Mouse (Mus musculus): Measurements from ENCODE around the gene Cisd3. TPM values are rescaled to one million over a fixed set of nuclear protein-coding genes. Genes with fewer than 3 reads are reported as not detected.

Cisd3 gene
- polyA plus RNA-seq, 1 experiment: 112 TPM

DNA sequence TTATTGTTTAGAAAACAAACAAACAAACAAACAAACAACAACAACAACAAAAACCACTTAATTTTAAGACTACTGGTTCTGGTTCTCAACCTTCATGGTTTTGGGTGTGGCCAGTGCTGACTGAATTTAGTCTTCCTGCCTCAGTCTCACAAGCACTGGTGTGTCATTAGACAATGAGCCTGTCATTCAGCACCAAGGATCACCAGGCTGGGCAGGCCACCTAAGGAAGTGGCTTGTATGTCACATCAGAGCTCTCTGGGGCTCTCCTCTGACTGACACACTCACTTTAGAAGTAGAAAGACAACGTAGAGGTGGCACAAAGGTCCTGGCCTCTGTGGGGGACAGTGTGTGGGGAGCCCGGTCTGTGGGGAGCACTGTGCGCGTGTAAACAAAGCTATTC is 33.4 kb downstream of the Cisd3 start:
- H3K36me3 ChIP-seq (ENCODE audit: control insufficient read depth, insufficient read depth): peaks cover 24% of the 10 kb centered on the region
- H3K27me3 ChIP-seq (ENCODE audit: control insufficient read depth, insufficient read depth, insufficient read length): no peaks in the 10 kb centered on the region
- H3K79me2 ChIP-seq (ENCODE audit: control insufficient read depth, insufficient read depth): no peaks in the 10 kb centered on the region
- no peak overlapping the region for H3K4me3 ChIP-seq
- TF ChIP-seq E2F4 (IDR thresholded peaks at IDR 0.05; ENCODE audit: insufficient read depth): no peak
- no peak for TF ChIP-seq MYOG (IDR thresholded peaks at IDR 0.05; ENCODE audit: control insufficient read depth in 1 of 3, insufficient read depth in 1 of 3, insufficient read length in 2 of 3, low read depth in 2 of 3)
- TF ChIP-seq REST (IDR thresholded peaks at IDR 0.05; ENCODE audit: insufficient read depth, insufficient read length): no peak
- TF ChIP-seq SRF (IDR thresholded peaks at IDR 0.05; ENCODE audit: control insufficient read depth, insufficient read length, low read depth): no peak
- TF ChIP-seq CEBPB (IDR thresholded peaks at IDR 0.05; ENCODE audit: insufficient read depth, poor library complexity, severe bottlenecking): no peak
- TF ChIP-seq POLR2A (IDR thresholded peaks at IDR 0.05; ENCODE audit: insufficient read length, low read depth): no peak
- no peak for TF ChIP-seq POLR2AphosphoS2 (IDR thresholded peaks at IDR 0.05; ENCODE audit: insufficient read length, low read depth)
- H3K4me2 ChIP-seq (ENCODE audit: low read depth): no peak overlapping the region
- H3ac ChIP-seq (ENCODE audit: control insufficient read depth, insufficient read length): no peak overlapping the region

DNA sequence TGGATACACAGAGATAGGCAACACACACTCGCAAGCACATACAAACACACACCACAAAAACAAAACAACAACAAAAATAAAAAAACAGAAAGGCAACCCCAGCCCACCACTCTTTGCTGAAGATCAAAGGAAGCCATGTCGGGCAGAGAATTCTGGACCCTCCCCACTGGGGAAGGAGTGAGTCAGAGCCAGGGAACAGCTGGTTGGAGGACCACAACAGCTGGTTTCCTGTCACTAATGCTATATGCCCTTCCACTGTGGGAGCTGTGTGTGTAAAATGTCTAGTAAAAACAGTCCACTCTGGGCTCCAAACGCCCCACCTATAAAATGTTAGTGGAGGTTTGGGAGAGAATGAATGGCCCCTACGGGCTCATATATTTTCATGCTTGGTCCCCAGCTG is 35.7 kb downstream of the Cisd3 start:
- TF ChIP-seq MAX (IDR thresholded peaks at IDR 0.05; ENCODE audit: low read depth) (no peak), POLR2AphosphoS2 (IDR thresholded peaks at IDR 0.05; ENCODE audit: insufficient read length, low read depth) (no peak), MYOD1 (IDR thresholded peaks at IDR 0.05; ENCODE audit: control insufficient read depth in 1 of 3, insufficient read length in 2 of 3, low read depth in 2 of 3) (peak in 2 of 3 experiments; percentile 43 to 64), MYOG (IDR thresholded peaks at IDR 0.05; ENCODE audit: control insufficient read depth in 1 of 3, insufficient read depth in 1 of 3, insufficient read length in 2 of 3, low read depth in 2 of 3) (peak in 1 of 3 experiments; percentile 32), REST (IDR thresholded peaks at IDR 0.05; ENCODE audit: insufficient read depth, insufficient read length) (no peak), TCF12 (IDR thresholded peaks at IDR 0.05; ENCODE audit: insufficient read depth, poor library complexity, severe bottlenecking) (no peak), CEBPB (IDR thresholded peaks at IDR 0.05; ENCODE audit: insufficient read depth, poor library complexity, severe bottlenecking) (no peak)
- Histone ChIP-seq H3K36me3 (ENCODE audit: control insufficient read depth, insufficient read depth) (peaks cover 41% of the 10 kb centered on the region), H3K27me3 (ENCODE audit: control insufficient read depth, insufficient read depth, insufficient read length) (no peaks in the 10 kb centered on the region), H3K4me2 (ENCODE audit: low read depth) (no peak overlapping the region), H3ac (ENCODE audit: control insufficient read depth, insufficient read length) (no peak overlapping the region), H3K4me3 (no peak overlapping the region), H3K79me2 (ENCODE audit: control insufficient read depth, insufficient read depth) (no peaks in the 10 kb centered on the region)

DNA sequence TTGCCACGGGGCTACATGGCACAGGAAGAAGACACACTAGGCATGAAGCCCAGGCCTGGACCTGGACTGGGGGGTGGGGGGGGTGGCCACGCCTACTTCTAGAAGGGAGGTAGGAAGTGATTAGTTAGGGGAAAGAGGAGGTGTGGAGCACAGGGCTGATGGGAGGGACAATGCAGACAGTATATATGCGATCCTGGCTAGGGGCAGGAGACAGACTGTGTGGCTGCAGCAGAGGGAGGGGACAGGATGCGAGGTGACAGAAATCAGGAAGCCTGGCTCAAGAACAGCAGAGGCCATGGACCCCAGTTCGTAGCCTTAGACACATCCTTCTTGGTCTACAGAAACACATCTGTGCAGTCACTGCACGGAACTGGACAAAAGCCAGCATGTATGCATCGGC is 38.1 kb downstream of the Cisd3 start:
- Histone ChIP-seq H3K79me2 (ENCODE audit: control insufficient read depth, insufficient read depth) (no peaks in the 10 kb centered on the region), H3K4me2 (ENCODE audit: low read depth) (no peak overlapping the region), H3ac (ENCODE audit: control insufficient read depth, insufficient read length) (no peak overlapping the region), H3K4me3 (no peak overlapping the region), H3K36me3 (ENCODE audit: control insufficient read depth, insufficient read depth) (peaks cover 36% of the 10 kb centered on the region), H3K27me3 (ENCODE audit: control insufficient read depth, insufficient read depth, insufficient read length) (no peaks in the 10 kb centered on the region)
- TF ChIP-seq MYOD1 (IDR thresholded peaks at IDR 0.05; ENCODE audit: control insufficient read depth in 1 of 3, insufficient read length in 2 of 3, low read depth in 2 of 3) (no peak), SRF (IDR thresholded peaks at IDR 0.05; ENCODE audit: control insufficient read depth, insufficient read length, low read depth) (no peak), E2F4 (IDR thresholded peaks at IDR 0.05; ENCODE audit: insufficient read depth) (no peak), CEBPB (IDR thresholded peaks at IDR 0.05; ENCODE audit: insufficient read depth, poor library complexity, severe bottlenecking) (no peak), REST (IDR thresholded peaks at IDR 0.05; ENCODE audit: insufficient read depth, insufficient read length) (no peak), USF1 (IDR thresholded peaks at IDR 0.05; ENCODE audit: low read depth) (no peak), POLR2A (IDR thresholded peaks at IDR 0.05; ENCODE audit: insufficient read length, low read depth) (no peak), MYOG (IDR thresholded peaks at IDR 0.05; ENCODE audit: control insufficient read depth in 1 of 3, insufficient read depth in 1 of 3, insufficient read length in 2 of 3, low read depth in 2 of 3) (no peak)

DNA sequence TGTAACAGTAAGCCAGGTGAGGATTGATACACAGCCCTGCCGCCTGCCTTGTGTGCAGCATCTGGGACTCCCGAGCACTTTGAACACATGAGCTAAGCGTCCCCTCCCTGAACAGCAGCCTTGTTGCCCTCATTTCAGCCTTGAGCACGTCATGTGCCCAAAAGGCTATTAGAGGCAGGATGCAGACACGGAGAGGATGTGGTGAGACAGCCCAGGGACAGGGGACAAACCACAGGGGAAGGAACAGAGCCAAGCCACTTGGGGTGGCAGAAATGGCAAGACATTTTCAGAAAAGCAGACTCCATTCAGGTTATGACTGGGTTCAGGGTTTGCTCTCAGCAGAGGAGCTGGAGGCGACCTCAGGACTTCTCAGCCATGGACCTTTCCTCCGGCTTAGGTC is 42.7 kb downstream of the Cisd3 start:
- peaks cover 2% of the 10 kb centered on the region for H3K79me2 ChIP-seq (ENCODE audit: control insufficient read depth, insufficient read depth)
- no peaks in the 10 kb centered on the region for H3K27me3 ChIP-seq (ENCODE audit: control insufficient read depth, insufficient read depth, insufficient read length)
- peaks cover 34% of the 10 kb centered on the region for H3K36me3 ChIP-seq (ENCODE audit: control insufficient read depth, insufficient read depth)
- TF ChIP-seq MYOG (IDR thresholded peaks at IDR 0.05; ENCODE audit: control insufficient read depth in 1 of 3, insufficient read depth in 1 of 3, insufficient read length in 2 of 3, low read depth in 2 of 3): peak in 1 of 3 experiments; percentile 56
- no peak for TF ChIP-seq E2F4 (IDR thresholded peaks at IDR 0.05; ENCODE audit: insufficient read depth)
- TF ChIP-seq MYOD1 (IDR thresholded peaks at IDR 0.05; ENCODE audit: control insufficient read depth in 1 of 3, insufficient read length in 2 of 3, low read depth in 2 of 3): peak in 1 of 3 experiments; percentile 37
- TF ChIP-seq TCF3 (IDR thresholded peaks at IDR 0.05; ENCODE audit: insufficient read length, low read depth): no peak
- TF ChIP-seq MAX (IDR thresholded peaks at IDR 0.05; ENCODE audit: low read depth): no peak
- TF ChIP-seq USF1 (IDR thresholded peaks at IDR 0.05; ENCODE audit: low read depth): peak; percentile 23
- H3ac ChIP-seq (ENCODE audit: control insufficient read depth, insufficient read length): no peak overlapping the region
- H3K4me2 ChIP-seq (ENCODE audit: low read depth): peak overlapping the region; percentile 53
- H3K4me3 ChIP-seq: no peak overlapping the region

DNA sequence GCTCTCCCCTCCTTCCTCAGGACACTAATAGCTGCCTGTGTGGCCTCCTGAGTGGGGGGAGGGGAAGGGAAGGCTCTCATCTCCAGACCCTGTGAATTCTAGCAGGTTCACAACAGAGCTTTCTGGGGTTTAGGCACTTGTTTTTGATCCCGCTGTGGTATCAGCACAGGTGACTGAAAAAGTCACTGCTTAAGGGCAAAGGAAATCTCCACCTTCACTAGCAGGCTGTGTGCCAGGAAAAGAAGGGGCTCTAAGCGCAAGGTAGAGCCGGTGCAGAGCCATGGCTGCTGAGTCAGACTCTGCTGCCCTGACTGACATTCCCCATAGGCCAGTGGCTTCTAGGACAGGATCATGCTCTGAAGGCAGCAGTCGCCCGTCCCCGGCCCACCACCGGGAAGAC is 43.1 kb downstream of the Cisd3 start:
- TF ChIP-seq MYOG (IDR thresholded peaks at IDR 0.05; ENCODE audit: control insufficient read depth in 1 of 3, insufficient read depth in 1 of 3, insufficient read length in 2 of 3, low read depth in 2 of 3): no peak
- no peak for TF ChIP-seq MAX (IDR thresholded peaks at IDR 0.05; ENCODE audit: low read depth)
- TF ChIP-seq E2F4 (IDR thresholded peaks at IDR 0.05; ENCODE audit: insufficient read depth): no peak
- no peak for TF ChIP-seq TCF12 (IDR thresholded peaks at IDR 0.05; ENCODE audit: insufficient read depth, poor library complexity, severe bottlenecking)
- no peak for TF ChIP-seq POLR2AphosphoS2 (IDR thresholded peaks at IDR 0.05; ENCODE audit: insufficient read length, low read depth)
- TF ChIP-seq TCF3 (IDR thresholded peaks at IDR 0.05; ENCODE audit: insufficient read length, low read depth): no peak
- TF ChIP-seq USF1 (IDR thresholded peaks at IDR 0.05; ENCODE audit: low read depth): no peak
- no peak for TF ChIP-seq REST (IDR thresholded peaks at IDR 0.05; ENCODE audit: insufficient read depth, insufficient read length)
- TF ChIP-seq POLR2A (IDR thresholded peaks at IDR 0.05; ENCODE audit: insufficient read length, low read depth): no peak
- no peak for TF ChIP-seq MYOD1 (IDR thresholded peaks at IDR 0.05; ENCODE audit: control insufficient read depth in 1 of 3, insufficient read length in 2 of 3, low read depth in 2 of 3)
- no peak for TF ChIP-seq SRF (IDR thresholded peaks at IDR 0.05; ENCODE audit: control insufficient read depth, insufficient read length, low read depth)
- TF ChIP-seq CEBPB (IDR thresholded peaks at IDR 0.05; ENCODE audit: insufficient read depth, poor library complexity, severe bottlenecking): no peak
- peaks cover 34% of the 10 kb centered on the region for H3K36me3 ChIP-seq (ENCODE audit: control insufficient read depth, insufficient read depth)
- no peak overlapping the region for H3K4me3 ChIP-seq
- H3K79me2 ChIP-seq (ENCODE audit: control insufficient read depth, insufficient read depth): peaks cover 7% of the 10 kb centered on the region
- no peak overlapping the region for H3ac ChIP-seq (ENCODE audit: control insufficient read depth, insufficient read length)
- peak overlapping the region; percentile 53 for H3K4me2 ChIP-seq (ENCODE audit: low read depth)
- H3K27me3 ChIP-seq (ENCODE audit: control insufficient read depth, insufficient read depth, insufficient read length): no peaks in the 10 kb centered on the region
